Mouse (Mus musculus) spleen, adult 2 months (tissue): ENCODE data around the gene Ugt1a2.

Experiments used
- CTCF ChIP-seq: fragments of 200-500 bp; IDR thresholded peaks from 2 replicates; pipeline ENCODE4 v1.5.1; 2011; ENCODE audit warnings: mild to moderate bottlenecking, inconsistent platforms; ENCODE audit not compliant: insufficient read depth, insufficient read length, insufficient replicate concordance; ENCODE audit errors: extremely low read depth
- POLR2A ChIP-seq: fragments of 200-500 bp; IDR thresholded peaks from 2 replicates; pipeline ENCODE4 v1.6.1; 2011; ENCODE audit warnings: low read depth, low read length, inconsistent platforms

DNA sequence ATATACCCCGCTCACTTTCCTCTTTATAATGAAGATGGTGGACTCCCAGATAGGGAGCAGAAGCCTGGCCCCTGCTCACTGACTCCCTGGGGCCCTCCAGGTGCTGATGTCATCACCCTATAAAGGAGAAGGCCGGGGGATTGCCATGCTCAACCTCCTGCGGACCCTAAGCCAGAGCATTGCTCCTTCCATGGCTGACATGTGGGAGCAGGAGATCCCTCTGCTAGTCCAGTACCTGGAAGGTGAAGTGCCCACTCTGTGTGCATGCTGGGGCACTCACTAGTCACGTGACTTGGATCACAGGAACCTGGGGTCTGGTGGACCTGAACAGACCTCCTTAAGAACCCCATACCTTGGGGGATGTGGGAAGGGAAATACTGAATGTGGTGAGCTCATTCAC is 40.2 kb downstream of the Ugt1a2 start:
- no peak for TF ChIP-seq CTCF
- no peak for TF ChIP-seq POLR2A
